Mouse (Mus musculus) hindbrain, postnatal 0 days (tissue): ENCODE results near the gene Parp1. TPM values are rescaled to one million over a fixed set of nuclear protein-coding genes. Genes with fewer than 3 reads are reported as not detected.

ENCODE experiments used
- ATAC-seq: fragments of 200-750 bp; cut with Nextera tagmentation; 2 replicates; pipeline ENCODE4 v1.8.0; 2017; ENCODE audit warnings: mild to moderate bottlenecking, moderate TSS enrichment, moderate library complexity
- DNase-seq: peaks from one replicate; pipeline ENCODE4 v3.0.0-alpha.2; 2015; ENCODE audit warnings: low spot score
- H3K27ac ChIP-seq: fragments of 300-500 bp; sonication (generic); 2 replicates; pipeline ENCODE4 v1.5.1; 2014; ENCODE audit warnings: mild to moderate bottlenecking
- H3K27me3 ChIP-seq: fragments of 300-500 bp; sonication (generic); 2 replicates; pipeline ENCODE4 v1.6.1; 2014; ENCODE audit warnings: low read length, mixed read lengths; ENCODE audit not compliant: insufficient read depth
- H3K36me3 ChIP-seq: fragments of 300-500 bp; sonication (generic); 2 replicates; pipeline ENCODE4 v1.6.1; 2014; ENCODE audit warnings: low read length, mixed read lengths; ENCODE audit not compliant: insufficient read depth
- H3K4me1 ChIP-seq: fragments of 300-500 bp; sonication (generic); 2 replicates; pipeline ENCODE4 v1.6.1; 2014; ENCODE audit warnings: antibody characterized with exemption, low read length, mixed read lengths; ENCODE audit not compliant: insufficient read depth
- H3K4me2 ChIP-seq: fragments of 300-500 bp; sonication (generic); 2 replicates; pipeline ENCODE4 v1.6.1; 2014; ENCODE audit warnings: low read depth, mild to moderate bottlenecking, low read length, moderate library complexity, mixed read lengths
- H3K4me3 ChIP-seq: fragments of 300-500 bp; sonication (generic); 2 replicates; pipeline ENCODE4 v1.5.1; 2014; ENCODE audit warnings: low read length
- H3K9ac ChIP-seq: fragments of 300-500 bp; sonication (generic); replicated peaks from 2 replicates; pipeline ENCODE4 v1.6.1; 2014; ENCODE audit warnings: mild to moderate bottlenecking, low read length, moderate library complexity, mixed read lengths
- H3K9me3 ChIP-seq: fragments of 300-500 bp; sonication (generic); 2 replicates; pipeline ENCODE4 v1.6.1; 2016; ENCODE audit warnings: low read length, mixed read lengths
- CTCF ChIP-seq: IDR thresholded peaks from 2 replicates; pipeline ENCODE4 v1.5.1; 2016; ENCODE audit warnings: antibody characterized with exemption, control low read depth, low read depth
- WGBS: fragments of 180-500 bp; shearing (Covaris S2); extraction: QIAGEN DNeasy Blood & Tissue Kit; methylation state at CpG from one replicate; pipeline ENCODE4 v1.1.7; 2014; 5-methylcytosine and 5-hydroxymethylcytosine counted together
- polyA plus RNA-seq: library from polyadenylated mRNA; unstranded; fragments of >200 nt; fragmentation: Nextera tagmentation; extraction: Ambion mirVana; gene quantifications from 2 replicates; pipeline ENCODE4 v1.2.1, GENCODE M21; 2015
- total RNA-seq: library from RNA; depleted of rRNA; stranded (reverse); fragments of >200 nt; gene quantifications from 2 replicates; pipeline ENCODE4 v1.2.3, GENCODE M21; 2014

Gene Parp1
- total and polyA plus RNA-seq, 2 experiments from 2014 or later: 53.4 to 76.1 TPM

GRCm38 (mm10) chr1:180545918-180546545 is 22.7 kb upstream of the Parp1 start:
- no peak for ATAC-seq
- Histone ChIP-seq H3K27me3 (no peaks in the 10 kb centered on the region), H3K4me2 (no peak overlapping the region), H3K27ac (no peak overlapping the region), H3K9me3 (no peaks in the 10 kb centered on the region), H3K4me1 (peaks cover 11% of the 10 kb centered on the region; the same call in 1 of the 2 replicates), H3K36me3 (no peaks in the 10 kb centered on the region), H3K4me3 (no peak overlapping the region), H3K9ac (no peak overlapping the region)
- DNase-seq: no peak
- 79% methylated on average over 4 of the region's 4 CpGs for WGBS
- no peak for TF ChIP-seq CTCF

- Histone ChIP-seq H3K36me3 (no peaks in the 10 kb centered on the region), H3K27me3 (no peaks in the 10 kb centered on the region), H3K4me2 (peak overlapping the region; percentile 40), H3K4me1 (peaks cover 6% of the 10 kb centered on the region; the same call in 1 of the 2 replicates), H3K9me3 (no peaks in the 10 kb centered on the region), H3K9ac (peak overlapping the region; percentile 7), H3K27ac (no peak overlapping the region), H3K4me3 (no peak overlapping the region)
- ATAC-seq (no peak), DNase-seq (no peak)
- WGBS: 53% methylated on average over 13 of the region's 13 CpGs
- no peak for TF ChIP-seq CTCF
Observed at GRCm38 (mm10) chr1:180546798-180547750, 21.6 kb upstream of the Parp1 start.

- no peak overlapping the region for H3K27ac ChIP-seq
- no peak for TF ChIP-seq CTCF
- WGBS: 3% methylated on average over 16 of the region's 16 CpGs
- peak overlapping the region; percentile 40 for H3K4me2 ChIP-seq
- ATAC-seq: peak; percentile 82
- H3K9me3 ChIP-seq: no peaks in the 10 kb centered on the region
- H3K4me1 ChIP-seq: peaks cover 6% of the 10 kb centered on the region; the same call in 1 of the 2 replicates
- DNase-seq: peak; percentile 55
- no peaks in the 10 kb centered on the region for H3K36me3 ChIP-seq
- peak overlapping the region; percentile 7; the same call in 1 of the 2 replicates for H3K9ac ChIP-seq
- H3K4me3 ChIP-seq: no peak overlapping the region
- no peaks in the 10 kb centered on the region for H3K27me3 ChIP-seq
Observed at GRCm38 (mm10) chr1:180547751-180548669, 20.7 kb upstream of the Parp1 start.

GRCm38 (mm10) chr1:180549539-180550308 is 19.0 kb upstream of the Parp1 start:
- no peak for DNase-seq

GRCm38 (mm10) chr1:180550770-180551169 is 18.0 kb upstream of the Parp1 start:
- Histone ChIP-seq H3K4me2 (no peak overlapping the region), H3K36me3 (no peaks in the 10 kb centered on the region), H3K4me3 (no peak overlapping the region), H3K4me1 (peaks cover 6% of the 10 kb centered on the region; the same call in 1 of the 2 replicates), H3K27ac (no peak overlapping the region), H3K27me3 (no peaks in the 10 kb centered on the region), H3K9ac (no peak overlapping the region), H3K9me3 (no peaks in the 10 kb centered on the region)
- DNase-seq: peak; percentile 85
- peak; percentile 66; the same call in 1 of the 2 replicates for ATAC-seq
- WGBS: 14% methylated on average over 5 of the region's 5 CpGs
- peak; percentile 88 for TF ChIP-seq CTCF

More at GRCm38 (mm10) chr1:180549539-180550308, 19.0 kb upstream of the Parp1 start:
- Histone ChIP-seq H3K27ac (no peak overlapping the region), H3K4me1 (peaks cover 6% of the 10 kb centered on the region; the same call in 1 of the 2 replicates), H3K4me2 (no peak overlapping the region), H3K9ac (no peak overlapping the region), H3K27me3 (no peaks in the 10 kb centered on the region), H3K4me3 (no peak overlapping the region), H3K36me3 (no peaks in the 10 kb centered on the region), H3K9me3 (no peaks in the 10 kb centered on the region)
- no peak for ATAC-seq
- no peak for TF ChIP-seq CTCF
- 71% methylated on average over 7 of the region's 7 CpGs for WGBS
